Mouse (Mus musculus) kidney, embryonic 16.5 days (tissue): Measurements from ENCODE around the gene Lmntd2. TPM values are rescaled to one million over a fixed set of nuclear protein-coding genes. Genes with fewer than 3 reads are reported as not detected.

Experiments
- ATAC-seq: fragments of 200-750 bp; cut with Nextera tagmentation; 2 replicates; pipeline ENCODE4 v1.8.0; 2017; ENCODE audit warnings: moderate TSS enrichment; ENCODE audit not compliant: low FRiP score, low TSS enrichment
- H3K27ac ChIP-seq: fragments of 300-500 bp; sonication (generic); 2 replicates; pipeline ENCODE4 v1.5.1; 2014; ENCODE audit warnings: low read length
- H3K27me3 ChIP-seq: fragments of 300-500 bp; sonication (generic); 2 replicates; pipeline ENCODE4 v1.6.1; 2014; ENCODE audit warnings: low read length, control low read depth, mixed read lengths; ENCODE audit not compliant: insufficient read depth
- H3K36me3 ChIP-seq: fragments of 300-500 bp; sonication (generic); 2 replicates; pipeline ENCODE4 v1.6.1; 2014; ENCODE audit warnings: low read length, control low read depth, mixed read lengths; ENCODE audit not compliant: insufficient read depth
- H3K4me1 ChIP-seq: fragments of 300-500 bp; sonication (generic); 2 replicates; pipeline ENCODE4 v1.6.1; 2014; ENCODE audit warnings: low read length, control low read depth, mixed read lengths; ENCODE audit not compliant: insufficient read depth
- H3K4me2 ChIP-seq: fragments of 300-500 bp; sonication (generic); replicated peaks from 2 replicates; pipeline ENCODE4 v1.6.1; 2014; ENCODE audit warnings: low read depth, low read length
- H3K4me3 ChIP-seq: fragments of 300-500 bp; sonication (generic); 2 replicates; pipeline ENCODE4 v1.5.1; 2014; ENCODE audit warnings: mild to moderate bottlenecking, low read length
- H3K9ac ChIP-seq: fragments of 300-500 bp; sonication (generic); replicated peaks from 2 replicates; pipeline ENCODE4 v1.6.1; 2014; ENCODE audit warnings: low read length
- H3K9me3 ChIP-seq: fragments of 300-500 bp; sonication (generic); 2 replicates; pipeline ENCODE4 v1.6.1; 2016; ENCODE audit warnings: low read length, control low read depth
- whole genome bisulfite sequencing: fragments of 180-500 bp; shearing (Covaris S2); extraction: QIAGEN DNeasy Blood & Tissue Kit; methylation state at CpG from one replicate; pipeline ENCODE4 v1.1.7; 2014; 5-methylcytosine and 5-hydroxymethylcytosine counted together
- polyA plus RNA-seq: library from polyadenylated mRNA; unstranded; fragments of >200 nt; fragmentation: Nextera tagmentation; extraction: Ambion mirVana; gene quantifications from 2 replicates; pipeline ENCODE4 v1.2.1, GENCODE M21; 2015

Lmntd2 gene
- polyA plus RNA-seq, 1 experiment from 2014 or later = 3.9 TPM

DNA sequence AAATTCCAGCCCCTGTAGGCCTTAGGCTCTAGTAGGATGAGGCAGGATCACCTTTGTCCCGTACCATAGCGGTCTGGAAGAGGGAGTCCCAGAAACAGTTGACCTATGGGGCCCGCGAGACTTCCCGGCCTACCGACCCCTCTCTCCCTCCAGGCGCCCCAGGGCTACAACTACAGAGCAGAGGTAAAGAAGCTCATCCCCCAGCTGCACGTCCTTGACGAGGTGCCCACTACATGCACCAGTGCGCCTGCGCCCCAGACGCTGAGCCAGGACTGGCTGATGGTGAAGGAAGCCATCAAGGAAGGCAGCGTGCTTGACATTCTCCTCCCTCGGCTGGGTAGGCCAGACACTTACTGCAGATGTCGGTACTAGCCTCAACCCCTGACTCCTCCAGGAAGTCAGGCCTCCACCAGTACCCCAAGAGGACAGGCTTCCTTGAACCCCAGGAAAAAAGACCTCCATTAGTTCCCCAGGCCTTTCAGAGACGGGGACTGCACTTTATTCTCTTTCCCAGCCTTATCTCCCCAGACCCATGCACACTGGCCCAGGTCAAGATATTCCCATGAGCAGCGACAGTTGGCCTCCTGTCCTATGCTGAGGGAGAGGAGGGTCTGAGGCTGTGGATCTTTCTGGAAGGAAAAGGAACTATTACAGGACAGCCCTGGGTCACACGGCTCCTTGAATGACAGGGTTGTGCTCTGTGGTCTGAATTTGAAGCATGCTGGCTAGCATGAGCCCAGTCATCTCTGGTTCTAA lies 7.5 kb downstream of the Lmntd2 start:
- H3K9me3 ChIP-seq = no peaks in the 10 kb centered on the region
- WGBS = 89% methylated on average over 18 of the region's 18 CpGs
- H3K36me3 ChIP-seq = no peaks in the 10 kb centered on the region
- no peak for ATAC-seq
- no peak overlapping the region for H3K4me2 ChIP-seq
- no peak overlapping the region for H3K4me3 ChIP-seq
- H3K27ac ChIP-seq = no peak overlapping the region
- H3K27me3 ChIP-seq = no peaks in the 10 kb centered on the region
- H3K9ac ChIP-seq = no peak overlapping the region
- H3K4me1 ChIP-seq = no peaks in the 10 kb centered on the region

DNA sequence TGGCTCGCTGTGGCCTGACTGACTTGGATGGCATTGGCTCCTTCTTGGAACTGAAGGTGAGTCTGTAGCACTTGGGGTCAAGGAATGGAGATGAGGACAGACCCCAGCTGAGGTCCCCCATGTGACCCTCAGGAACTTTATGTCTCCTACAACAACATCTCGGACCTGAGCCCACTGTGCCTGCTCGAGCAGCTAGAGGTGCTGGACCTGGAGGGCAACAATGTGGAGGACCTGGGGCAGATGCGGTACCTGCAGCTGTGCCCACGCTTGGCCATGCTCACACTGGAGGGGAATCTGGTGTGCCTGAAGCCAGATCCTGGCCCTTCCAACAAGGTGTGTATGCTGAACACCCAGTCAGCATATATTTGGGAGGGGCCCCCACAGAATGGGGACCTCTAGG lies 8.4 kb downstream of the Lmntd2 start:
- Histone ChIP-seq H3K9me3 (no peaks in the 10 kb centered on the region), H3K4me3 (no peak overlapping the region), H3K27me3 (no peaks in the 10 kb centered on the region), H3K4me1 (no peaks in the 10 kb centered on the region), H3K36me3 (no peaks in the 10 kb centered on the region), H3K4me2 (no peak overlapping the region), H3K9ac (no peak overlapping the region), H3K27ac (no peak overlapping the region)
- WGBS = 92% methylated on average over 5 of the region's 5 CpGs
- no peak for ATAC-seq

DNA sequence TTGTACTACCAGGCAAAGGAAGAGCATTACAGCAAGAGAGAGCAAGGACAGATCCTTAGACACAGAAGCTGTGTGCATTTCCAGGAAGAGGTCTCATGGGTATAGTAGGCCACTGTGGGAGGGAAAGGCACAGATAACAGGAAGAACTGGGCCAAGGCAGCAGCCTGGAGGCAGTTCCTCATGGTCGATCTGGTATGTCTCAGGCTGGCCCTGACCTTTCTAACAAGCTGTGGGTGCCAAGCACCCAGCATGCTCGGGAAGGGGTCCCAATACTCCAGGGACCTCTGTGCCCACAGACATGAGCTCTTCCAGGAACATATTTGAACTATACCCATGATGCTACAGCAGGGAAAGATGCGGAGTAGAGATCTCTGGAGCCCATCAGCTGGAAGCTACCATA lies 9.3 kb downstream of the Lmntd2 start:
- ATAC-seq = no peak
- Histone ChIP-seq H3K9ac (no peak overlapping the region), H3K27me3 (no peaks in the 10 kb centered on the region), H3K27ac (no peak overlapping the region), H3K4me1 (no peaks in the 10 kb centered on the region), H3K4me2 (no peak overlapping the region), H3K36me3 (no peaks in the 10 kb centered on the region), H3K9me3 (no peaks in the 10 kb centered on the region), H3K4me3 (no peak overlapping the region)
- 76% methylated on average over 3 of the region's 3 CpGs for WGBS

- no peaks in the 10 kb centered on the region for H3K9me3 ChIP-seq
- no peak overlapping the region for H3K4me3 ChIP-seq
- no peak for ATAC-seq
- H3K27me3 ChIP-seq = no peaks in the 10 kb centered on the region
- H3K4me2 ChIP-seq = no peak overlapping the region
- peaks cover 9% of the 10 kb centered on the region for H3K4me1 ChIP-seq
- WGBS = 97% methylated on average over 4 of the region's 4 CpGs
- no peaks in the 10 kb centered on the region for H3K36me3 ChIP-seq
- H3K27ac ChIP-seq = no peak overlapping the region
- no peak overlapping the region for H3K9ac ChIP-seq
Measured at GRCm38 (mm10) chr7:141198121-141198520, 15.8 kb downstream of the Lmntd2 start.

- WGBS = 94% methylated on average over 8 of the region's 8 CpGs
- Histone ChIP-seq H3K9ac (no peak overlapping the region), H3K9me3 (no peaks in the 10 kb centered on the region)
Measured at GRCm38 (mm10) chr7:141196619-141197282, 17.1 kb downstream of the Lmntd2 start.

DNA sequence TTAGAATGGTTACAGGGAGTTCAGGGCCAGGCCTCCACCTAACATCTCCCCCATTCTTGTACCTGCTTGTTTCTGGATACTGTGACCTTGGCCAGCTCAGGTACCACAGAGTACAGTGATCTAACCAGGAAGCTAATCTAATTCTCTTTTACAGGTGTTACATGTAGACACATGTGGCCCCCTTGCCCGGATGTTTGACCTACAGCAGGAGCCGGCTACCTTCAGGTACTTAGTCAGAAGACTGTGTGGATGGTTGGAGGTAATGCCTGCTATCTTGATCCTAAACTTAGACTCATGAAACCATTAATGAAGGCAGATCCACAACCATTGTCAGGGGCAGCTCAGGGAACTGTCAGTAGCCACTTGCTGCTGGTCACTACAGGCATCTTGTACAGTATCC lies 18.1 kb downstream of the Lmntd2 start:
- Histone ChIP-seq H3K9me3 (no peaks in the 10 kb centered on the region), H3K9ac (no peak overlapping the region), H3K27ac (no peak overlapping the region), H3K27me3 (no peaks in the 10 kb centered on the region), H3K4me2 (peak overlapping the region; percentile 97), H3K4me3 (no peak overlapping the region; the same call in 1 of the 2 replicates), H3K36me3 (peaks cover 15% of the 10 kb centered on the region), H3K4me1 (peaks cover 25% of the 10 kb centered on the region)
- ATAC-seq = no peak
- WGBS = 89% methylated on average over 2 of the region's 2 CpGs

More at GRCm38 (mm10) chr7:141196619-141197282, 17.1 kb downstream of the Lmntd2 start:
- H3K27ac ChIP-seq = no peak overlapping the region
- ATAC-seq = no peak
- H3K36me3 ChIP-seq = peaks cover 5% of the 10 kb centered on the region
- no peak overlapping the region for H3K4me2 ChIP-seq
- no peaks in the 10 kb centered on the region for H3K27me3 ChIP-seq
- peaks cover 23% of the 10 kb centered on the region for H3K4me1 ChIP-seq
- H3K4me3 ChIP-seq = no peak overlapping the region

- under 1% methylated on average over 28 of the region's 28 CpGs for WGBS
- H3K36me3 ChIP-seq = peaks cover 25% of the 10 kb centered on the region
Measured at GRCm38 (mm10) chr7:141194830-141195229, 19.1 kb downstream of the Lmntd2 start.

DNA sequence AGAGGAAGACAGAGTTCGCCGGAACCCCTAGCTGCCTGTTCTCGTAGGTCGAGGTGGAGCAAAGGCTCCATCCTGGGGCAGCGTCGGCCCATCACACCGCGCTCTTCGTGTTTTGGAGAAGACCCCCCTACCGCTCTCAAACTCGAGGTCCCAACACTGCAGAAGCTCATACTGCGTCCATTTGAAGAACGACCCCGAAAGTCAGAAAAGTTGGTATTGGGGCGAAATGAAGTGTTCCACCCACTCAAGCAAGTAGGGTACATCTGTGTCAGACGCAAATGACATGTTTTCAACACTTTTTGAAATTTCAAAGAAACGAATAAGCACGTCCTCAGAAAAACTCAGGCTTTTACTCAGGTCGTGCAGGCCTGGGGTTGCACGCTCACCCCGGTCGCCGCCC lies 19.5 kb downstream of the Lmntd2 start:
- ATAC-seq = no peak

More at GRCm38 (mm10) chr7:141194830-141195229, 19.1 kb downstream of the Lmntd2 start:
- H3K4me3 ChIP-seq = peak overlapping the region; percentile 90
- no peaks in the 10 kb centered on the region for H3K27me3 ChIP-seq
- peaks cover 25% of the 10 kb centered on the region for H3K4me1 ChIP-seq
- H3K27ac ChIP-seq = peak overlapping the region; percentile 83
- H3K4me2 ChIP-seq = peak overlapping the region; percentile 97
- peak; percentile 21; the same call in 1 of the 2 replicates for ATAC-seq
- H3K9me3 ChIP-seq = no peaks in the 10 kb centered on the region
- peak overlapping the region; percentile 70 for H3K9ac ChIP-seq

DNA sequence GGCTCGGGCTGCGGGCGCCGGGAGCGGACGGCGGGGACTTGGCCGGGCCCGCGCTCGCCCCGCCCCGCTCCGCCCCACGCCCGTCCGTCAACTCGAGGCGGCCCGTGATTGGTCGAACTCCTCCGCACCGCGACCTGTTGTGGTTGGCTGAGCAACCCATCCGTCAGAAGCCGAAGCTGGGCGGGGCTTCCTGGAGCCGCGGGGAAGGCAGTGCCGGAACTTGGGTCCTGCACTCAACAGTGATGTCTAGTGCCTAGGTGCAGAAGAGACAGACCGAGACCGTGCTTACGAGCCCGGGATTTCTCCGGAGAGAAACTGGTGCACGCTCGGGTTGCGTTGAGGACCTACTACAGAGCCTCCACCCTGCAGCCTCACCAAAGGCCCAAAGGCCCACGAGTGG lies 19.9 kb downstream of the Lmntd2 start, which contains the start of the genes Hras and Lrrc56:
Gene Hras, minus strand, starts transcription at position 58 of the 400 bp plus-strand sequence.
Gene Lrrc56, plus strand, starts transcription at position 210 of the 400 bp plus-strand sequence.
- Histone ChIP-seq H3K9ac (peak within 1 kb of the TSS; percentile 95), H3K36me3 (peaks cover 33% of the 10 kb centered on the region), H3K27me3 (no peaks in the 10 kb centered on the region), H3K4me3 (peak within 1 kb of the TSS; percentile 90), H3K9me3 (no peaks in the 10 kb centered on the region), H3K27ac (peak within 1 kb of the TSS; percentile 83), H3K4me1 (peaks cover 25% of the 10 kb centered on the region), H3K4me2 (peak within 1 kb of the TSS; percentile 97)
- WGBS = under 1% methylated on average over 39 of the region's 39 CpGs
- ATAC-seq = peak; percentile 94

More for the DNA sequence above, 19.5 kb downstream of the Lmntd2 start:
- Histone ChIP-seq H3K27me3 (no peaks in the 10 kb centered on the region), H3K36me3 (peaks cover 29% of the 10 kb centered on the region), H3K27ac (peak overlapping the region; percentile 83), H3K4me1 (peaks cover 25% of the 10 kb centered on the region), H3K9me3 (no peaks in the 10 kb centered on the region), H3K9ac (peak overlapping the region; percentile 70), H3K4me3 (peak overlapping the region; percentile 90), H3K4me2 (peak overlapping the region; percentile 97)
- under 1% methylated on average over 23 of the region's 23 CpGs for WGBS
